Mouse (Mus musculus): Measurements from ENCODE around the gene Bicra. TPM values are rescaled to one million over a fixed set of nuclear protein-coding genes. Genes with fewer than 3 reads are reported as not detected.

Gene Bicra
- polyA plus RNA-seq, 1 experiment from 2014 or later = 9.3 TPM

- ATAC-seq (ENCODE audit: insufficient number of reproducible peaks, low FRiP score, low TSS enrichment, low read depth) (no peak), DNase-seq (ENCODE audit: low spot score) (no peak)
- Histone ChIP-seq H3K9ac (ENCODE audit: low read length) (no peak overlapping the region), H3K4me3 (ENCODE audit: low read depth, low read length) (no peak overlapping the region), H3K4me2 (ENCODE audit: low read depth, severe bottlenecking) (no peak overlapping the region), H3K36me3 (ENCODE audit: control insufficient read depth, insufficient read depth, low read length) (peaks cover 27% of the 10 kb centered on the region), H3K9me3 (ENCODE audit: control insufficient read depth, low read length) (no peaks in the 10 kb centered on the region), H3K27me3 (ENCODE audit: control insufficient read depth, insufficient read depth, low read length) (no peaks in the 10 kb centered on the region), H3K27ac (replicated peaks; ENCODE audit: low read depth, low read length) (no peak overlapping the region), H3K4me1 (ENCODE audit: control insufficient read depth, insufficient read depth, low read length) (no peaks in the 10 kb centered on the region)
- WGBS = 41% methylated on average over 4 of the region's 4 CpGs
These were observed 64.9 kb downstream of the Bicra start for GRCm38 (mm10) chr7:15982729-15983407.

DNA sequence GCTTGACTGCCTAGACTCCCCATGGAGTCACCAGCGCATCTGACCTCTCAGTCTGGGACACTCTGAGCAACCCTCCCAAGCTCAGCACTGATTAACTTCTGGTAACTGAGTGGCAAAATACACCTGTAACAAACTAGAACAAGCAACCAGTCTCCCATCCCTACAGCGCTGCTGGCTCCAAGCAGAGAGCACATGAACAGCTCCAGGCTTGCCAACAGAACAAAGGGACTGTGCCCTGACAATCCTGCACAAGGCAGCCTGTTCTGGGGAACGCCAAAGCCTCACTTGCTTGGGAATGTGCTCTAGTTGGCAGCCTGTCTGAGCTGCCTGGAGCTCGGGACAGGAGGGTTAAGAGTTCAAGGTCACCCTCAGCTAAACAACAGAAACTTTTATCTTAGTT, 66.2 kb downstream of the Bicra start:
- Histone ChIP-seq H3K36me3 (ENCODE audit: control insufficient read depth, insufficient read depth, low read length) (peaks cover 14% of the 10 kb centered on the region), H3K9ac (ENCODE audit: low read length) (no peak overlapping the region), H3K4me3 (ENCODE audit: low read depth, low read length) (no peak overlapping the region), H3K27ac (replicated peaks; ENCODE audit: low read depth, low read length) (no peak overlapping the region), H3K9me3 (ENCODE audit: control insufficient read depth, low read length) (no peaks in the 10 kb centered on the region), H3K27me3 (ENCODE audit: control insufficient read depth, insufficient read depth, low read length) (no peaks in the 10 kb centered on the region), H3K4me2 (ENCODE audit: low read depth, severe bottlenecking) (no peak overlapping the region), H3K4me1 (ENCODE audit: control insufficient read depth, insufficient read depth, low read length) (no peaks in the 10 kb centered on the region)
- ATAC-seq (ENCODE audit: insufficient number of reproducible peaks, low FRiP score, low TSS enrichment, low read depth) (no peak), DNase-seq (ENCODE audit: low spot score) (no peak)
- 88% methylated on average over 4 of the region's 4 CpGs for WGBS

DNA sequence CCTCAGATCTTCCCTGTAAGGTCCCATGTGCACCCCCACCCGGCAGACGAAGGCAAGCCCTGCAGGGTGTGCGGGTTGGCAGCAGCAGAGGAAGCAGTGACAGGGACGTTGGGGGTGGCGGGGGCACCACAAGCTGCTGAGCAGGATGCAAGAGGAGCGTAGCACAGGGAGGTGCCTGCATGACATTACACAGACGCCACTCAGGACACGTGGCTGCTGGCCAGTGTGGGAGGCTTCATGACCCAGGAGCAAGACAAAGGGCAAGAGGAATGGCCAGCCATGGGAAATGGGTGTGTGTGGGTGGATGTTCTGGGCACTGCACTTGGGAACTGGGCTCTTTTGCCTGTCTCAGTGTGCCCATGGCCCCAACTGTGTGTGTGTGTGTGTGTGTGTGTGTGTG, 67.5 kb downstream of the Bicra start:
- H3K9ac ChIP-seq (ENCODE audit: low read length) = no peak overlapping the region
- no peak overlapping the region for H3K27ac ChIP-seq (replicated peaks; ENCODE audit: low read depth, low read length)
- peaks cover 17% of the 10 kb centered on the region for H3K36me3 ChIP-seq (ENCODE audit: control insufficient read depth, insufficient read depth, low read length)
- no peaks in the 10 kb centered on the region for H3K27me3 ChIP-seq (ENCODE audit: control insufficient read depth, insufficient read depth, low read length)
- WGBS = 91% methylated on average over 8 of the region's 8 CpGs
- H3K4me3 ChIP-seq (ENCODE audit: low read depth, low read length) = no peak overlapping the region
- DNase-seq (ENCODE audit: low spot score) (no peak), ATAC-seq (ENCODE audit: insufficient number of reproducible peaks, low FRiP score, low TSS enrichment, low read depth) (no peak)
- no peaks in the 10 kb centered on the region for H3K9me3 ChIP-seq (ENCODE audit: control insufficient read depth, low read length)
- no peaks in the 10 kb centered on the region for H3K4me1 ChIP-seq (ENCODE audit: control insufficient read depth, insufficient read depth, low read length)
- no peak overlapping the region for H3K4me2 ChIP-seq (ENCODE audit: low read depth, severe bottlenecking)

DNA sequence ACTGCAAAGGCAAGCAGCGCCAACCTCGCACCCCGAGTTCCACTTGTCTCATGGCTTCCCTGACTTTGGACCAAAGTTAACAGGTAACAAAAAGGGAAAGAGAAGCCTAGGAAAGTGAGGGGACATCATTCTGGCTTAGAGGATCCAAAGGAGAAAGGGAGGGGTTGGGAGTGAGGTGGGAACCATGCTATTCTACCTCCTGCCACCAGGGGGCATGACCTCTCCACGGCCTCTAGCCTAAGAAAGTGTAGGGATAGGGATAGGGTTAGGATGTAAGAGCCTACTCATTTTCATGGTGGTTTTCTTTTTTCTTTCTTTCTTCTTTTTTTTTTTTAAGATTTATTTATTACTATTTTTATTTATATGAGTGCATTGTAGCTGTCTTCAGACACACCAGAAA, 71.8 kb downstream of the Bicra start:
- H3K27me3 ChIP-seq (ENCODE audit: control insufficient read depth, insufficient read depth, low read length) = no peaks in the 10 kb centered on the region
- no peaks in the 10 kb centered on the region for H3K4me1 ChIP-seq (ENCODE audit: control insufficient read depth, insufficient read depth, low read length)
- DNase-seq (ENCODE audit: low spot score) (peak; percentile 35), ATAC-seq (ENCODE audit: insufficient number of reproducible peaks, low FRiP score, low TSS enrichment, low read depth) (no peak)
- no peak overlapping the region for H3K27ac ChIP-seq (replicated peaks; ENCODE audit: low read depth, low read length)
- H3K9ac ChIP-seq (ENCODE audit: low read length) = no peak overlapping the region
- peaks cover 29% of the 10 kb centered on the region for H3K36me3 ChIP-seq (ENCODE audit: control insufficient read depth, insufficient read depth, low read length)
- 78% methylated on average over 4 of the region's 4 CpGs for WGBS
- no peaks in the 10 kb centered on the region for H3K9me3 ChIP-seq (ENCODE audit: control insufficient read depth, low read length)
- H3K4me2 ChIP-seq (ENCODE audit: low read depth, severe bottlenecking) = no peak overlapping the region
- no peak overlapping the region for H3K4me3 ChIP-seq (ENCODE audit: low read depth, low read length)

DNA sequence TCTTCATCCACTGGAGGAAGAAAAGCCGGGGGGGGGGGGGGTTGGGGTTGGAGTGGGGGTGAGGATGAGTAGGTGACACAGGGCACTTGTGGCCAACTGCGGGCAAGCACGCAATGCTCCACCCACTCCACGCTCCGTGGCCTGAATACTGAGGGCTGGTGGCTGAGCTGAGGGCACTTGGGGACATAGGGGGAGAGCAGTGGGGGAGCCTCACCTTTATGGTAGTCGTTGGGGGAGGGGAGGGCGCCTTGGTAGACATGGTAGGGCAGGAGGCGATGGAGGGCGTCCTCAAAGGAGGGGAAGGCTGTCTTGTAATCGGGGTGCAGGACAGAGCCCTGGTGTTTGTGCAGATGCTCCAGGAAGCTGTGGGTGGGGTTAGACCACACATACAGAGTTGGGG, 72.3 kb downstream of the Bicra start:
- H3K36me3 ChIP-seq (ENCODE audit: control insufficient read depth, insufficient read depth, low read length) = peaks cover 29% of the 10 kb centered on the region

DNA sequence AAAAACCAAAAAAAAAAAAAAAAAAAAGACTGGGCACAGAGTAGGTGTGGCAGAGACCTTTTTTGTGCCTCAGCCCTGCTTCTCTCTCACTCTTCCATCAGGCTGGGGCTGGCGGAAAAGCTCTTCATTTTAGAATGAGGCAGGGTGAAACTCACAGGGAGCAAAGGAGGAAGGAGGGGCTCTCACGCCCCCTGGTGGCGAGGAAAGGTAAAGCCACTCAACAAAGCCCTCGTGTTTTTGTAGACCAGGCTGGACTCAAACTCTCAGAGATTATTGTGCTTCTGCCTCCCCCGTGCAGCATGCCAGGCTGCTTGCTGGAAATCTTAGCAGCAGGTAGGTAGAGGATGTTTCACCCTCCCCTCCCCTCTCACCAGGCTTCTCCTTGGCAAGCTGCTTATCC, 73.0 kb downstream of the Bicra start:
- Histone ChIP-seq H3K4me1 (ENCODE audit: control insufficient read depth, insufficient read depth, low read length) (no peaks in the 10 kb centered on the region), H3K27ac (replicated peaks; ENCODE audit: low read depth, low read length) (no peak overlapping the region), H3K4me2 (ENCODE audit: low read depth, severe bottlenecking) (no peak overlapping the region), H3K4me3 (ENCODE audit: low read depth, low read length) (no peak overlapping the region), H3K27me3 (ENCODE audit: control insufficient read depth, insufficient read depth, low read length) (no peaks in the 10 kb centered on the region), H3K9me3 (ENCODE audit: control insufficient read depth, low read length) (0 out of 2 replicates have a peak, but pooled peaks cover 3% of the 10 kb centered on the region), H3K9ac (ENCODE audit: low read length) (no peak overlapping the region), H3K36me3 (ENCODE audit: control insufficient read depth, insufficient read depth, low read length) (peaks cover 25% of the 10 kb centered on the region)
- peak; percentile 58 for DNase-seq (ENCODE audit: low spot score)
- ATAC-seq (ENCODE audit: insufficient number of reproducible peaks, low FRiP score, low TSS enrichment, low read depth) = no peak
- WGBS = 69% methylated on average over 5 of the region's 5 CpGs

More for the DNA sequence above, 72.3 kb downstream of the Bicra start:
- Histone ChIP-seq H3K27ac (replicated peaks; ENCODE audit: low read depth, low read length) (no peak overlapping the region), H3K4me3 (ENCODE audit: low read depth, low read length) (no peak overlapping the region), H3K9me3 (ENCODE audit: control insufficient read depth, low read length) (no peaks in the 10 kb centered on the region), H3K4me2 (ENCODE audit: low read depth, severe bottlenecking) (no peak overlapping the region), H3K27me3 (ENCODE audit: control insufficient read depth, insufficient read depth, low read length) (no peaks in the 10 kb centered on the region), H3K9ac (ENCODE audit: low read length) (no peak overlapping the region), H3K4me1 (ENCODE audit: control insufficient read depth, insufficient read depth, low read length) (no peaks in the 10 kb centered on the region)
- no peak for DNase-seq (ENCODE audit: low spot score)
- 92% methylated on average over 10 of the region's 10 CpGs for WGBS
- ATAC-seq (ENCODE audit: insufficient number of reproducible peaks, low FRiP score, low TSS enrichment, low read depth) = no peak

- Histone ChIP-seq H3K4me1 (ENCODE audit: control insufficient read depth, insufficient read depth, low read length) (no peaks in the 10 kb centered on the region), H3K27me3 (ENCODE audit: control insufficient read depth, insufficient read depth, low read length) (no peaks in the 10 kb centered on the region), H3K4me2 (ENCODE audit: low read depth, severe bottlenecking) (no peak overlapping the region), H3K36me3 (ENCODE audit: control insufficient read depth, insufficient read depth, low read length) (peaks cover 17% of the 10 kb centered on the region), H3K9ac (ENCODE audit: low read length) (no peak overlapping the region), H3K9me3 (ENCODE audit: control insufficient read depth, low read length) (0 out of 2 replicates have a peak, but pooled peaks cover 3% of the 10 kb centered on the region), H3K27ac (replicated peaks; ENCODE audit: low read depth, low read length) (no peak overlapping the region), H3K4me3 (ENCODE audit: low read depth, low read length) (no peak overlapping the region)
- ATAC-seq (ENCODE audit: insufficient number of reproducible peaks, low FRiP score, low TSS enrichment, low read depth) (no peak), DNase-seq (ENCODE audit: low spot score) (no peak)
- 60% methylated on average over 25 of the region's 25 CpGs for WGBS
These were observed 75.5 kb downstream of the Bicra start for GRCm38 (mm10) chr7:15972247-15972646.

GRCm38 (mm10) chr7:15969674-15970073, 78.0 kb downstream of the Bicra start:
- no peak for DNase-seq (ENCODE audit: low spot score)
- H3K9ac ChIP-seq (ENCODE audit: low read length) = no peak overlapping the region
- H3K4me3 ChIP-seq (ENCODE audit: low read depth, low read length) = no peak overlapping the region
- H3K27ac ChIP-seq (replicated peaks; ENCODE audit: low read depth, low read length) = no peak overlapping the region
- 79% methylated on average over 3 of the region's 3 CpGs for WGBS
- H3K4me2 ChIP-seq (ENCODE audit: low read depth, severe bottlenecking) = no peak overlapping the region
- H3K9me3 ChIP-seq (ENCODE audit: control insufficient read depth, low read length) = 0 out of 2 replicates have a peak, but pooled peaks cover 3% of the 10 kb centered on the region
- H3K36me3 ChIP-seq (ENCODE audit: control insufficient read depth, insufficient read depth, low read length) = peaks cover 13% of the 10 kb centered on the region
- ATAC-seq (ENCODE audit: insufficient number of reproducible peaks, low FRiP score, low TSS enrichment, low read depth) = no peak
- no peaks in the 10 kb centered on the region for H3K27me3 ChIP-seq (ENCODE audit: control insufficient read depth, insufficient read depth, low read length)
- no peaks in the 10 kb centered on the region for H3K4me1 ChIP-seq (ENCODE audit: control insufficient read depth, insufficient read depth, low read length)

DNA sequence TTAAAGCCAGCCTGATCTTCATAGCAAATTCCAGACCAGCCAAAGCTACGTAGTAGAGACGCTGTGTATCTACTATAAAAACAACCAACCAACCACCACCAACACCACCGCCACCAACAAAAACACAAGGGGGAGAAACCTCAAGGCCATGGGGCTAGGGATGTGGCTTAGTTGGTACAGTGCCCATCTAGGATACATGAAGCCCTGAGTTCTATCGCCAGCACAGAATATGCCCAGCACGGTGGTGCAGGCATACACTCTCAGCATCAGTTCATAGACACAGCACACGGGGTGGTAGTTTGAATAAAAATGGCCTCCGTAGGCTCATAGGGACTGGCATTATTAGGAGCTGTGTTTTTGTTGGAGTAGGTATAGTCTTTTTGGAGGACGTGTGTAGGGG, 79.4 kb downstream of the Bicra start:
- no peak for ATAC-seq (ENCODE audit: insufficient number of reproducible peaks, low FRiP score, low TSS enrichment, low read depth)

More for the DNA sequence above, 79.4 kb downstream of the Bicra start:
- no peak overlapping the region for H3K27ac ChIP-seq (replicated peaks; ENCODE audit: low read depth, low read length)
- no peaks in the 10 kb centered on the region for H3K4me1 ChIP-seq (ENCODE audit: control insufficient read depth, insufficient read depth, low read length)
- H3K4me2 ChIP-seq (ENCODE audit: low read depth, severe bottlenecking) = no peak overlapping the region
- no peaks in the 10 kb centered on the region for H3K27me3 ChIP-seq (ENCODE audit: control insufficient read depth, insufficient read depth, low read length)
- peaks cover 10% of the 10 kb centered on the region for H3K36me3 ChIP-seq (ENCODE audit: control insufficient read depth, insufficient read depth, low read length)
- WGBS = 86% methylated on average over 8 of the region's 8 CpGs
- H3K9me3 ChIP-seq (ENCODE audit: control insufficient read depth, low read length) = 0 out of 2 replicates have a peak, but pooled peaks cover 3% of the 10 kb centered on the region
- H3K9ac ChIP-seq (ENCODE audit: low read length) = no peak overlapping the region
- no peak for DNase-seq (ENCODE audit: low spot score)
- H3K4me3 ChIP-seq (ENCODE audit: low read depth, low read length) = no peak overlapping the region
